8 mouse cellular contexts compared by ENCODE assay signal in the genomic region with DNA sequence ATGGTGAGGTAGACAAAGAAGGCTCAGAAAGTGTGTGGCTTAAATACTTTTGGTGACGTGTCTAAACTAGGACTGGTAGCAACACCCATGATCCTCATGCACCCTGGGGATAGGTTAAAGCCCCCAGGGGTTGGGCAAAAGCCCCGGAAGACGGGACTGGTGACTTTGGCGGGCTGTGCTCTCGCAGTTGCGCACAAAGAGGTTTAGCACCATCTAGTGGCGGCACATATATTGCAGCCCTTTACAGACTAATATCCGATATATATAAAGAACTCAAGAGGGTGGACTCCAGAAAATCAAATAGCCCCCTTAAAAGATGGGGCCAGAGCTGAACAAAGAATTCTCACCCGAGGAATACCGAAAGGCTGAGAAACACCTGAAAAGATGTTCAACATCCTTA. TPM values are rescaled to one million over a fixed set of nuclear protein-coding genes. Genes with fewer than 3 reads are reported as not detected.
A peak's percentile ranks its signal among the peaks of the same experiment; 100 is the strongest.
DNase-seq lines count a peak whose midpoint lies in the region; ATAC-seq lines count a peak whose summit lies in the region.
"Not testable (repeated sequence)": the region's sequence is repeated elsewhere in the genome, so short reads cannot be mapped to it uniquely, and the experiment has no call there.
"Had no signal": no experiment of that assay in that cellular context is flagged by ENCODE, and none has a peak within 500 bp of the region (broad histone marks: within the 10 kb centered on the region; RNA-seq: fewer than 3 reads in every experiment).

No protein-coding gene starts in this region.

- H3K4me2 ChIP-seq in intestine, embryonic 15.5 days (replicated peaks), result peak overlapping the region; percentile 43

- ATAC-seq in common myeloid progenitor, adult 5-6 weeks (replicated peaks; ENCODE audit: low read depth, poor library complexity, severe bottlenecking), result 0 out of 2 replicates have a peak, but pooled peaks have one; percentile 54
- ATAC-seq in granulocyte monocyte progenitor cell, adult 5-6 weeks (replicated peaks; ENCODE audit: poor library complexity, severe bottlenecking), result peak; percentile 50; the same call in 1 of the 2 replicates
- not testable (repeated sequence) for ATAC-seq in intestine, embryonic 15.5 days
- ATAC-seq in megakaryocyte progenitor cell, adult 5-6 weeks (replicated peaks; ENCODE audit: poor library complexity), result peak; percentile 34; the same call in 1 of the 2 replicates

- peak; percentile 38 to 84 for DNase-seq in adrenal gland, adult (ENCODE audit: inconsistent age in 2 of 2, low spot score in 1 of 2)
- DNase-seq in left cerebral cortex, postnatal 25 days (ENCODE audit: low spot score in 2 of 2), result peak; percentile 25 to 42
- DNase-seq in right cerebral cortex, postnatal 4 days, result peak; percentile 44

- H3K27me3 ChIP-seq in intestine, embryonic 15.5 days (replicated peaks), result not testable (repeated sequence)

- WGBS in intestine, embryonic 15.5 days, result 3% methylated on average over 10 of the region's 10 CpGs

- not testable (repeated sequence) for H3K9me3 ChIP-seq in intestine, embryonic 15.5 days

- not testable (repeated sequence) for H3K4me1 ChIP-seq in intestine, embryonic 15.5 days (replicated peaks)

- intact Hi-C loops in left cerebral cortex, postnatal 25 days (cut with DNase I), result not testable (repeated sequence)

- H3K9ac ChIP-seq in intestine, embryonic 15.5 days, result not testable (repeated sequence)

- H3K36me3 ChIP-seq in intestine, embryonic 15.5 days, result not testable (repeated sequence)

- not testable (repeated sequence) for H3K4me3 ChIP-seq in intestine, embryonic 15.5 days (replicated peaks)

- H3K27ac ChIP-seq in intestine, embryonic 15.5 days, result not testable (repeated sequence)

RNA-seq across cellular contexts. Expression of a gene that starts 12.3 kb away (rescaled TPM):
- not detected in 2 replicates for total RNA-seq in common myeloid progenitor, adult 5-6 weeks (2017)
- not detected in 2 replicates for total RNA-seq in granulocyte monocyte progenitor cell, adult 5-6 weeks (2014; fragmentation: Nextera tagmentation)
- not detected in 2 replicates for total RNA-seq in granulocyte monocyte progenitor cell, adult 5-6 weeks (2017)
- polyA plus RNA-seq in intestine, embryonic 15.5 days (2015; fragmentation: Nextera tagmentation; extraction: Ambion mirVana), result not detected in 2 replicates
- total RNA-seq in left cerebral cortex, postnatal 25 days (2021), result not detected
- total RNA-seq in megakaryocyte progenitor cell, adult 5-6 weeks (2015), result not detected in 2 replicates
- not detected in 2 replicates for total RNA-seq in megakaryocyte progenitor cell, adult 5-6 weeks (2017)
- total RNA-seq: hematopoietic stem cell, adult 5-6 weeks had no signal

RNA-seq across cellular contexts. Expression of a gene that starts 37.1 kb away (rescaled TPM):
- total RNA-seq in common myeloid progenitor, adult 5-6 weeks (2017), result not detected in 2 replicates
- total RNA-seq in granulocyte monocyte progenitor cell, adult 5-6 weeks (2014; fragmentation: Nextera tagmentation), result not detected in 2 replicates
- not detected in 2 replicates for total RNA-seq in granulocyte monocyte progenitor cell, adult 5-6 weeks (2017)
- polyA plus RNA-seq in intestine, embryonic 15.5 days (2015; fragmentation: Nextera tagmentation; extraction: Ambion mirVana), result not detected in 2 replicates
- not detected for total RNA-seq in left cerebral cortex, postnatal 25 days (2021)
- not detected in 2 replicates for total RNA-seq in megakaryocyte progenitor cell, adult 5-6 weeks (2015)
- total RNA-seq in megakaryocyte progenitor cell, adult 5-6 weeks (2017), result not detected in 2 replicates
- total RNA-seq: hematopoietic stem cell, adult 5-6 weeks had no signal
